Mouse (Mus musculus): ENCODE measurements at regions not wholly inside any gene's neighbourhood (a gene's known extent, or its start where the extent isn't known, plus 50 kb on each side); places are given as distances from the start of the nearest gene placed in this dataset.

DNA sequence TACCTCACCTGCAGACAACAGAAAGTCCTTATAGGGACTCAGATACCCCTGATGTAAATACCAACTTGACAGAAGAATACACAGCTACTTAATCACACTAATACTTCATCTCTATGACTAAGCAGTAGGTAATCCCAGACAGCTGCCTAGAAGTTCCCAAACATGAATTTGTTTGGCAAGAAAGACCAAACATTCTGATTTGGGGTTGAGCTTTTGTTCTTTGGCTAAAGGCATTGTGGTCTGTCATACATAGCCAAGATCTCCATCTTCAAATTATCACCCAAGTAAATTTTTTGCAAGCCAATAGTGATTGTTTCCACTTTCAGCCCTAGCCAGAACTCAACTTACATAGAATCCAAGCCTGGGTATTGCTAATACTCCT is 315.2 kb upstream of the Tbl1xr1 start:
- TF ChIP-seq ZNF384 (IDR thresholded peaks at IDR 0.05; ENCODE audit: low read depth, low read length) = no peak
- no peak for TF ChIP-seq ZC3H11A (IDR thresholded peaks at IDR 0.05; ENCODE audit: borderline replicate concordance, low read depth, low read length)
- no peak for TF ChIP-seq CHD2 (IDR thresholded peaks at IDR 0.05; ENCODE audit: low read depth, low read length)
- TF ChIP-seq MAFK (IDR thresholded peaks at IDR 0.05; ENCODE audit: insufficient read depth, low read depth, low read length) = no peak

Measured in ES-E14 (cell line).